Mouse (Mus musculus): ENCODE data around the gene Acsl4. TPM values are rescaled to one million over a fixed set of nuclear protein-coding genes. Genes with fewer than 3 reads are reported as not detected.

Acsl4 gene
- polyA plus RNA-seq, 2 experiments, result 6.4 to 15.4 TPM

- Histone ChIP-seq H3K4me2 (replicated peaks; ENCODE audit: low read depth, low read length, severe bottlenecking) (peak overlapping the region; percentile 49), H3K36me3 (ENCODE audit: control insufficient read depth, insufficient read depth, low read length) (no peaks in the 10 kb centered on the region), H3K9ac (ENCODE audit: low read depth, low read length, severe bottlenecking) (peak overlapping the region; percentile 25; the same call in 1 of the 2 replicates), H3K27me3 (ENCODE audit: control insufficient read depth, insufficient read depth, low read length) (peaks cover 26% of the 10 kb centered on the region; the same call in 1 of the 2 replicates), H3K4me1 (ENCODE audit: control insufficient read depth, insufficient read depth, low read length) (no peaks in the 10 kb centered on the region), H3K4me3 (replicated peaks; ENCODE audit: low read length) (peak overlapping the region; percentile 26), H3K9me3 (ENCODE audit: control insufficient read depth, low read length) (no peaks in the 10 kb centered on the region), H3K27ac (replicated peaks; ENCODE audit: low read depth, low read length) (no peak overlapping the region)
- peak; percentile 31 for DNase-seq (ENCODE audit: low spot score)
- no peak for TF ChIP-seq POLR2A (IDR thresholded peaks at IDR 0.05; ENCODE audit: borderline replicate concordance, extremely low read depth, insufficient read depth, insufficient read length)
- 36% methylated on average over 33 of the region's 35 CpGs for WGBS
- peak; percentile 42; the same call in 1 of the 2 replicates for ATAC-seq (ENCODE audit: low FRiP score, low read depth)
These were observed 85.1 kb downstream of the Acsl4 start for GRCm38 (mm10) chrX:142305010-142305868.

GRCm38 (mm10) chrX:142304592-142304991, 85.7 kb downstream of the Acsl4 start:
- no peaks in the 10 kb centered on the region for H3K36me3 ChIP-seq (ENCODE audit: control insufficient read depth, insufficient read depth, low read length)
- TF ChIP-seq POLR2A (IDR thresholded peaks at IDR 0.05; ENCODE audit: borderline replicate concordance, extremely low read depth, insufficient read depth, insufficient read length), result no peak
- H3K4me3 ChIP-seq (replicated peaks; ENCODE audit: low read length), result no peak overlapping the region
- H3K9ac ChIP-seq (ENCODE audit: low read depth, low read length, severe bottlenecking), result no peak overlapping the region
- H3K4me2 ChIP-seq (replicated peaks; ENCODE audit: low read depth, low read length, severe bottlenecking), result no peak overlapping the region; the same call in 1 of the 2 replicates
- H3K4me1 ChIP-seq (ENCODE audit: control insufficient read depth, insufficient read depth, low read length), result no peaks in the 10 kb centered on the region
- ATAC-seq (ENCODE audit: low FRiP score, low read depth), result no peak
- no peak for DNase-seq (ENCODE audit: low spot score)
- H3K27ac ChIP-seq (replicated peaks; ENCODE audit: low read depth, low read length), result no peak overlapping the region
- peaks cover 26% of the 10 kb centered on the region; the same call in 1 of the 2 replicates for H3K27me3 ChIP-seq (ENCODE audit: control insufficient read depth, insufficient read depth, low read length)
- H3K9me3 ChIP-seq (ENCODE audit: control insufficient read depth, low read length), result no peaks in the 10 kb centered on the region

DNA sequence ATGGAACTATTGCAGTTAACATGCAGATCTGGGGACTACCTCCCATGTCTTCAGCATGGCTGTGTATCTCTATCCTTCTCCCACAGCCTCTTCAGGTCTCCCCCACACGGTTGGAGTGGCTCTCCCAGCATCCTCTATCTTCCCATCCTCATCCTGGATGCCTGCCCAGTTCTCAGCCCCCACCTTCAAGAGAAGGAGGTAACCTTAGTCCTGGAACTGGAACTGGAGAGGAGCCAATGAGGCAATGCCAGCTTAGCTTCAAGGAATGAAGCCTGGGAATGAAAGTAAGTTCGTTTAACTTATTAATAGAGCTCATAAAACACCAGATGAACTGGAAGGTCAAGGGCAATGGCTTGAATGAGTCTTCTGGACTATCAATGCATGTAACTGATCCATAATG, 86.9 kb downstream of the Acsl4 start:
- Histone ChIP-seq H3K27ac (replicated peaks; ENCODE audit: low read depth, low read length) (no peak overlapping the region), H3K27me3 (ENCODE audit: control insufficient read depth, insufficient read depth, low read length) (peaks cover 21% of the 10 kb centered on the region; the same call in 1 of the 2 replicates), H3K36me3 (ENCODE audit: control insufficient read depth, insufficient read depth, low read length) (no peaks in the 10 kb centered on the region), H3K9me3 (ENCODE audit: control insufficient read depth, low read length) (no peaks in the 10 kb centered on the region), H3K4me2 (replicated peaks; ENCODE audit: low read depth, low read length, severe bottlenecking) (no peak overlapping the region), H3K4me1 (ENCODE audit: control insufficient read depth, insufficient read depth, low read length) (no peaks in the 10 kb centered on the region), H3K4me3 (replicated peaks; ENCODE audit: low read length) (no peak overlapping the region), H3K9ac (ENCODE audit: low read depth, low read length, severe bottlenecking) (no peak overlapping the region)
- TF ChIP-seq POLR2A (IDR thresholded peaks at IDR 0.05; ENCODE audit: borderline replicate concordance, extremely low read depth, insufficient read depth, insufficient read length), result no peak
- WGBS, result 32% methylated on average over 2 of the region's 2 CpGs
- DNase-seq (ENCODE audit: low spot score) (no peak), ATAC-seq (ENCODE audit: low FRiP score, low read depth) (no peak)

DNA sequence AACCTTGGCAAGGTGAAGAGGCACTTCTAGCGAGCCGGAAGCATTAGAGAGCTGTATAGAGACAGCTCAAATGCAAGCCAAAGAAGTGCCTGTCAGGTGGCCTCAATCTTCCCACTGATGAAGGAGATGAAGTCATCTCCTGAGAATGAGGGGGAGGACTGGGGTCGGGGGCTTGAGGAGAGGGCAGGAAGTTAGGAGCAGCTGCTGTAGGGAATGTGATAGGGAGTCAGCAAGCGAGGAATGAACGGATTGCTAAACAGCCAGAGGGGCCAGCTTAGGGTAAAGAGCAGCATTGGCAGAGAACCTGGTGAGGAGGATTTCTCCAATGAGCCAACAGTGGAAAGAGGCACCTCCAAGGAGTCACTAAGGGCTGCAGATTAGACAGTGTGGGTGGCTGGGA, 104.4 kb downstream of the Acsl4 start:
- ATAC-seq (ENCODE audit: low FRiP score, low read depth) (peak; percentile 53; the same call in 1 of the 2 replicates), DNase-seq (ENCODE audit: low spot score) (no peak)
- no peak for TF ChIP-seq POLR2A (IDR thresholded peaks at IDR 0.05; ENCODE audit: borderline replicate concordance, extremely low read depth, insufficient read depth, insufficient read length)
- no peaks in the 10 kb centered on the region for H3K9me3 ChIP-seq (ENCODE audit: control insufficient read depth, low read length)
- H3K4me2 ChIP-seq (replicated peaks; ENCODE audit: low read depth, low read length, severe bottlenecking), result no peak overlapping the region
- H3K4me1 ChIP-seq (ENCODE audit: control insufficient read depth, insufficient read depth, low read length), result no peaks in the 10 kb centered on the region
- no peak overlapping the region for H3K9ac ChIP-seq (ENCODE audit: low read depth, low read length, severe bottlenecking)
- whole genome bisulfite sequencing, result 41% methylated on average over 5 of the region's 5 CpGs
- no peaks in the 10 kb centered on the region for H3K36me3 ChIP-seq (ENCODE audit: control insufficient read depth, insufficient read depth, low read length)
- no peak overlapping the region for H3K4me3 ChIP-seq (replicated peaks; ENCODE audit: low read length)
- no peak overlapping the region for H3K27ac ChIP-seq (replicated peaks; ENCODE audit: low read depth, low read length)
- no peaks in the 10 kb centered on the region for H3K27me3 ChIP-seq (ENCODE audit: control insufficient read depth, insufficient read depth, low read length)

GRCm38 (mm10) chrX:142276573-142276972, 113.8 kb downstream of the Acsl4 start:
- no peak overlapping the region for H3K27ac ChIP-seq (replicated peaks; ENCODE audit: low read depth, low read length)
- no peak overlapping the region for H3K9ac ChIP-seq (ENCODE audit: low read depth, low read length, severe bottlenecking)
- no peaks in the 10 kb centered on the region for H3K27me3 ChIP-seq (ENCODE audit: control insufficient read depth, insufficient read depth, low read length)
- H3K4me1 ChIP-seq (ENCODE audit: control insufficient read depth, insufficient read depth, low read length), result no peaks in the 10 kb centered on the region
- DNase-seq (ENCODE audit: low spot score) (no peak), ATAC-seq (ENCODE audit: low FRiP score, low read depth) (peak; percentile 65; the same call in 1 of the 2 replicates)
- H3K4me3 ChIP-seq (replicated peaks; ENCODE audit: low read length), result no peak overlapping the region
- WGBS, result 46% methylated on average over 3 of the region's 3 CpGs
- no peaks in the 10 kb centered on the region for H3K9me3 ChIP-seq (ENCODE audit: control insufficient read depth, low read length)
- H3K36me3 ChIP-seq (ENCODE audit: control insufficient read depth, insufficient read depth, low read length), result no peaks in the 10 kb centered on the region
- no peak overlapping the region for H3K4me2 ChIP-seq (replicated peaks; ENCODE audit: low read depth, low read length, severe bottlenecking)
- no peak for TF ChIP-seq POLR2A (IDR thresholded peaks at IDR 0.05; ENCODE audit: borderline replicate concordance, extremely low read depth, insufficient read depth, insufficient read length)
